Mouse (Mus musculus) effector memory CD4-positive, alpha-beta T cell, adult 7 months (primary cell): Measurements from ENCODE around the gene Gcfc2. TPM values are rescaled to one million over a fixed set of nuclear protein-coding genes. Genes with fewer than 3 reads are reported as not detected.

Source experiments
- polyA plus RNA-seq: library from polyadenylated mRNA; unstranded; fragments of 100-300 nt; shearing (Covaris generic); gene quantifications from one replicate; pipeline ENCODE4 v1.2.1, GENCODE M21; 2017

Gcfc2 gene
- polyA plus RNA-seq: 24.6 TPM

DNA sequence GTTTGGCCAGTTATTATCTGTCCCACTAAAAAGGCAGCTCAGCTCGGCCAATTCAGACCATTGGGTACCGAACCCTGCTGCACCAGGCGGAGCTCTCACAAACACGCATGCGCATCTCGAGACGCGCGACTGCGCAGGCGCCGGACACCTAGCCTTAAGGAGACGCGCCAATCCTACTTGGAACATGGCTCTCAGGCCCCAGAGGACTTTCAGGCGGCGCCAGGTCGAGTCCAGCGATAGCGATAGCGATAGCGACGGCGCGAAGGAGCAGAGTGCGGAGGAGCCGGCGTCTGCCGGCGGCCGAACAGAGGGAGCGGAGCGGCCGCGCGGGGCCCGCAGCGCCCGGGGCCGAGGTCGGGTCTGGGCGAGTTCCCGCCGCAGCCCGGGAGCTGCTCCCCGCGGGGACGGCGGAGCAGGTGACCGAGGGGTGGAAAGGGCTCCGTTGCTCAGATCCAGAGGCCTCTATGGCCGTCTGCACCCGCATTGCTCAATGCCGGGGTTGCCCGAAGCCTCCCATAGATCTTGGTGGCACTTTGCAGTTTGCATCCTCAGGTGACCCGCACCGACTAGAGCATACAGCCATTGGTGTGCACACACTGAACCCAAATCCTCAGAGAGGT lies at the start of gene Gcfc2:
TSS of gene Gcfc2 (plus strand) at position 147 of the 620 bp plus-strand sequence.

DNA sequence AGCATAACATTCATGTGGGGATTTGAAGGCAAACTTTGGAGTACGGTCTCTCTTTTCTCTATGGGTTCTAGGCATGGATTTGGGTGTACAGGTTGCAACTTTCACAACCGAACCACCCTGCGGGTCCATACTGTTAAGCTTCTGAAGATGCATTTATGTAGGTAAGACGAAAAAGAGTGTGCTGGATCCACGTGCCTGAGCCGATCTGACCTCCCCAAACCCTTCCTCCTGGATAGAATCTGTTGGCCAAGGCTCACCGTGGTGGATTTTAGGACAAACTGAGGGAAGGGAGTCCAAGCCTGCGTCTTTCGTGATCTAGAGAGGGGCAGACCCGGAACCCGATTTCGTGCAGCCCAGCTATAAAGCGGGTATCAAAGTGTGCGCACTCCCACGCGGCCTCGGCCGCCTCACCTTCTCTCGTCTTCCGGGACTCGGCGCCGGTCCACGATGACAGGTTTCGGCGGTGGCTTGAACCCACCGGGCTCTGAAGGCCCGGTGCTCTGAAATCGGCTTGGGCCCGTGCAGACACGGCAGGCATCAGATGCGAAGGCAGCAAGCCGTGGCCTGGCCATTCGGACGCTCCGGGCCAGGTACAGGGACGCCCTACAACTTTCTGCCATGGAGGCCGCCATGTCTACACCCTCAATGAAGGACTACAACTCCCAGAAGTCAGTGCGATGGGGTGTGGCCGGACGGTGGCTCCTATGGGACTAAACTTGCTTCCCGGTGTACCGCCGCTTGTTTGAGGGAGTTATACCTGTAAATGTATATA lies 42.0 kb downstream of the Gcfc2 start, which contains the start of gene Mrpl19:
TSS of gene Mrpl19 (minus strand) at position 663 of the 772 bp plus-strand sequence.

Other genes starting within 250 kb of the Gcfc2 start
- 48.8 TPM for gene Mrpl19, start 42.3 kb downstream of the Gcfc2 start, polyA plus RNA-seq
- not detected for gene Eva1a, start 117.4 kb downstream of the Gcfc2 start, polyA plus RNA-seq